Mouse (Mus musculus): ENCODE results near the gene Aoc3. TPM values are rescaled to one million over a fixed set of nuclear protein-coding genes. Genes with fewer than 3 reads are reported as not detected.
"Not testable (repeated sequence)": the region's sequence is repeated elsewhere in the genome, so short reads cannot be mapped to it uniquely, and the experiment has no call there.

The Aoc3 gene
- polyA plus RNA-seq, 1 experiment from 2014 or later, result 0.94 TPM

GRCm38 (mm10) chr11:101311083-101311482 is 19.3 kb upstream of the Aoc3 start:
- Histone ChIP-seq H3K4me2 (replicated peaks) (no peak overlapping the region), H3K4me1 (no peaks in the 10 kb centered on the region), H3K36me3 (no peaks in the 10 kb centered on the region), H3K4me3 (replicated peaks) (no peak overlapping the region), H3K9me3 (replicated peaks) (no peaks in the 10 kb centered on the region), H3K9ac (no peak overlapping the region), H3K27ac (replicated peaks) (no peak overlapping the region), H3K27me3 (0 out of 2 replicates have a peak, but pooled peaks cover 3% of the 10 kb centered on the region)
- no peak for ATAC-seq (ENCODE audit: insufficient number of reproducible peaks, low FRiP score, low TSS enrichment, low read depth)
- WGBS, result 78% methylated on average over 3 of the region's 3 CpGs

GRCm38 (mm10) chr11:101312150-101312549 is 18.3 kb upstream of the Aoc3 start:
- H3K4me2 ChIP-seq (replicated peaks), result no peak overlapping the region
- H3K9me3 ChIP-seq (replicated peaks), result no peaks in the 10 kb centered on the region
- H3K27ac ChIP-seq (replicated peaks), result no peak overlapping the region
- 0 out of 2 replicates have a peak, but pooled peaks cover 3% of the 10 kb centered on the region for H3K27me3 ChIP-seq
- peaks cover 6% of the 10 kb centered on the region for H3K4me1 ChIP-seq
- no peak overlapping the region for H3K4me3 ChIP-seq (replicated peaks)
- no peaks in the 10 kb centered on the region for H3K36me3 ChIP-seq
- H3K9ac ChIP-seq, result no peak overlapping the region
- WGBS, result 57% methylated on average over 3 of the region's 3 CpGs
- ATAC-seq (ENCODE audit: insufficient number of reproducible peaks, low FRiP score, low TSS enrichment, low read depth), result no peak

- Histone ChIP-seq H3K9ac (no peak overlapping the region), H3K27me3 (no peaks in the 10 kb centered on the region), H3K27ac (replicated peaks) (no peak overlapping the region), H3K4me2 (replicated peaks) (no peak overlapping the region), H3K4me1 (peaks cover 15% of the 10 kb centered on the region), H3K36me3 (peaks cover 18% of the 10 kb centered on the region), H3K4me3 (replicated peaks) (no peak overlapping the region), H3K9me3 (replicated peaks) (no peaks in the 10 kb centered on the region)
- ATAC-seq (ENCODE audit: insufficient number of reproducible peaks, low FRiP score, low TSS enrichment, low read depth), result no peak
- 98% methylated on average over 1 of the region's 1 CpGs for WGBS
These were observed 15.8 kb upstream of the Aoc3 start for GRCm38 (mm10) chr11:101314567-101314966.

GRCm38 (mm10) chr11:101315082-101315650 is 15.2 kb upstream of the Aoc3 start:
- Histone ChIP-seq H3K4me2 (replicated peaks) (peak overlapping the region; percentile 93), H3K4me3 (replicated peaks) (peak overlapping the region; percentile 95), H3K27me3 (no peaks in the 10 kb centered on the region), H3K36me3 (peaks cover 24% of the 10 kb centered on the region), H3K27ac (replicated peaks) (peak overlapping the region; percentile 74), H3K9me3 (replicated peaks) (no peaks in the 10 kb centered on the region), H3K4me1 (peaks cover 15% of the 10 kb centered on the region), H3K9ac (peak overlapping the region; percentile 89)
- WGBS, result 82% methylated on average over 8 of the region's 8 CpGs
- no peak for ATAC-seq (ENCODE audit: insufficient number of reproducible peaks, low FRiP score, low TSS enrichment, low read depth)

- Histone ChIP-seq H3K4me2 (replicated peaks) (peak within 1 kb of the TSS; percentile 93), H3K27ac (replicated peaks) (peak within 1 kb of the TSS; percentile 74), H3K36me3 (peaks cover 31% of the 10 kb centered on the region), H3K27me3 (no peaks in the 10 kb centered on the region), H3K9ac (peak within 1 kb of the TSS; percentile 89), H3K4me3 (replicated peaks) (peak within 1 kb of the TSS; percentile 95), H3K9me3 (replicated peaks) (no peaks in the 10 kb centered on the region), H3K4me1 (peaks cover 15% of the 10 kb centered on the region)
- ATAC-seq (ENCODE audit: insufficient number of reproducible peaks, low FRiP score, low TSS enrichment, low read depth), result peak; percentile 89
- under 1% methylated on average over 62 of the region's 62 CpGs for WGBS
These were observed 14.5 kb upstream of the Aoc3 start, which contains the start of gene Psme3 for GRCm38 (mm10) chr11:101315665-101316500. TSS of gene Psme3 (plus strand) at chr11:101316213.

- H3K27ac ChIP-seq (replicated peaks), result peak overlapping the region; percentile 74
- H3K4me3 ChIP-seq (replicated peaks), result peak overlapping the region; percentile 95
- H3K9me3 ChIP-seq (replicated peaks), result no peaks in the 10 kb centered on the region
- peaks cover 15% of the 10 kb centered on the region for H3K4me1 ChIP-seq
- H3K27me3 ChIP-seq, result no peaks in the 10 kb centered on the region
- ATAC-seq (ENCODE audit: insufficient number of reproducible peaks, low FRiP score, low TSS enrichment, low read depth), result peak; percentile 31
- H3K9ac ChIP-seq, result peak overlapping the region; percentile 89
- H3K36me3 ChIP-seq, result peaks cover 38% of the 10 kb centered on the region
- H3K4me2 ChIP-seq (replicated peaks), result peak overlapping the region; percentile 93
- WGBS, result under 1% methylated on average over 17 of the region's 17 CpGs
These were observed 13.9 kb upstream of the Aoc3 start for GRCm38 (mm10) chr11:101316501-101316917.

GRCm38 (mm10) chr11:101323609-101324008 is 6.8 kb upstream of the Aoc3 start:
- 9% methylated on average over 4 of the region's 4 CpGs for WGBS
- no peak for ATAC-seq (ENCODE audit: insufficient number of reproducible peaks, low FRiP score, low TSS enrichment, low read depth)
- H3K4me3 ChIP-seq (replicated peaks), result no peak overlapping the region
- no peak overlapping the region for H3K9ac ChIP-seq
- no peaks in the 10 kb centered on the region for H3K9me3 ChIP-seq (replicated peaks)
- H3K27ac ChIP-seq (replicated peaks), result no peak overlapping the region
- no peaks in the 10 kb centered on the region for H3K27me3 ChIP-seq
- H3K4me2 ChIP-seq (replicated peaks), result no peak overlapping the region
- peaks cover 5% of the 10 kb centered on the region; the same call in 1 of the 2 replicates for H3K4me1 ChIP-seq
- H3K36me3 ChIP-seq, result peaks cover 75% of the 10 kb centered on the region

- Histone ChIP-seq H3K4me3 (replicated peaks) (no peak within 1 kb of the TSS), H3K9ac (no peak within 1 kb of the TSS), H3K4me1 (peaks cover 12% of the 10 kb centered on the region; the same call in 1 of the 2 replicates), H3K9me3 (replicated peaks) (no peaks in the 10 kb centered on the region), H3K4me2 (replicated peaks) (no peak within 1 kb of the TSS), H3K27ac (replicated peaks) (no peak within 1 kb of the TSS), H3K36me3 (peaks cover 64% of the 10 kb centered on the region), H3K27me3 (no peaks in the 10 kb centered on the region)
- 93% methylated on average over 5 of the region's 5 CpGs for WGBS
- no peak for ATAC-seq (ENCODE audit: insufficient number of reproducible peaks, low FRiP score, low TSS enrichment, low read depth)
These were observed 5.6 kb upstream of the Aoc3 start, which contains the start of gene Aoc2 for GRCm38 (mm10) chr11:101324763-101325162. TSS of gene Aoc2 (plus strand) at chr11:101325063.

GRCm38 (mm10) chr11:101325201-101325600 is 5.2 kb upstream of the Aoc3 start:
- not testable (repeated sequence) for H3K9ac ChIP-seq; H3K27me3 ChIP-seq; H3K4me2 ChIP-seq (replicated peaks); ATAC-seq (ENCODE audit: insufficient number of reproducible peaks, low FRiP score, low TSS enrichment, low read depth); H3K4me3 ChIP-seq (replicated peaks); H3K9me3 ChIP-seq (replicated peaks); H3K27ac ChIP-seq (replicated peaks)
- Histone ChIP-seq H3K36me3 (peaks cover 59% of the 10 kb centered on the region), H3K4me1 (peaks cover 12% of the 10 kb centered on the region; the same call in 1 of the 2 replicates)
- 90% methylated on average over 11 of the region's 11 CpGs for WGBS

GRCm38 (mm10) chr11:101326147-101326546 is 4.3 kb upstream of the Aoc3 start:
- 85% methylated on average over 11 of the region's 11 CpGs for WGBS
- peaks cover 16% of the 10 kb centered on the region; the same call in 1 of the 2 replicates for H3K4me1 ChIP-seq

GRCm38 (mm10) chr11:101327311-101327710 is 3.1 kb upstream of the Aoc3 start:
- Histone ChIP-seq H3K36me3 (peaks cover 38% of the 10 kb centered on the region), H3K9ac (no peak overlapping the region), H3K4me3 (replicated peaks) (no peak overlapping the region), H3K27ac (replicated peaks) (no peak overlapping the region), H3K9me3 (replicated peaks) (no peaks in the 10 kb centered on the region), H3K27me3 (no peaks in the 10 kb centered on the region), H3K4me2 (replicated peaks) (no peak overlapping the region), H3K4me1 (peaks cover 18% of the 10 kb centered on the region; the same call in 1 of the 2 replicates)
- no peak for ATAC-seq (ENCODE audit: insufficient number of reproducible peaks, low FRiP score, low TSS enrichment, low read depth)
- 48% methylated on average over 3 of the region's 3 CpGs for WGBS

More at GRCm38 (mm10) chr11:101326147-101326546, 4.3 kb upstream of the Aoc3 start:
- Histone ChIP-seq H3K4me2 (replicated peaks) (no peak overlapping the region), H3K4me3 (replicated peaks) (no peak overlapping the region), H3K27me3 (no peaks in the 10 kb centered on the region), H3K9ac (no peak overlapping the region), H3K36me3 (peaks cover 50% of the 10 kb centered on the region), H3K9me3 (replicated peaks) (no peaks in the 10 kb centered on the region), H3K27ac (replicated peaks) (no peak overlapping the region)
- ATAC-seq (ENCODE audit: insufficient number of reproducible peaks, low FRiP score, low TSS enrichment, low read depth), result no peak

Data from embryonic facial prominence, embryonic 15.5 days (tissue).